Mouse (Mus musculus): Measurements from ENCODE around the gene Taar1.

Gene Taar1

GRCm38 (mm10) chr10:23920056-23920455, at the start of gene Taar1:
Gene Taar1, plus strand, starts transcription at chr10:23920356.
- DNase-seq, result no peak

- DNase-seq, result peak; percentile 5 to 15
Observed at GRCm38 (mm10) chr10:23880695-23881094, 39.5 kb upstream of the Taar1 start.

GRCm38 (mm10) chr10:23884910-23885309, 35.2 kb upstream of the Taar1 start:
- DNase-seq, result no peak

- no peak for DNase-seq
Observed at GRCm38 (mm10) chr10:23886060-23886459, 34.1 kb upstream of the Taar1 start.

GRCm38 (mm10) chr10:23892987-23893386, 27.2 kb upstream of the Taar1 start:
- no peak for DNase-seq

- DNase-seq, result no peak
Observed at GRCm38 (mm10) chr10:23894601-23895349, 25.4 kb upstream of the Taar1 start, which contains the start of gene Vnn1. Gene Vnn1, plus strand, starts transcription at chr10:23894688.

GRCm38 (mm10) chr10:23895376-23895775, 24.8 kb upstream of the Taar1 start:
- DNase-seq, result no peak

- no peak for DNase-seq
Observed at GRCm38 (mm10) chr10:23901119-23901518, 19.0 kb upstream of the Taar1 start.

- no peak for DNase-seq
Observed at GRCm38 (mm10) chr10:23905661-23906060, 14.5 kb upstream of the Taar1 start.

GRCm38 (mm10) chr10:23922468-23922867, 2.3 kb downstream of the Taar1 start:
- DNase-seq, result no peak

GRCm38 (mm10) chr10:23923941-23924340, 3.8 kb downstream of the Taar1 start:
- DNase-seq, result no peak

GRCm38 (mm10) chr10:23937613-23938012, 17.5 kb downstream of the Taar1 start:
- DNase-seq, result no peak

- no peak for DNase-seq
Observed at GRCm38 (mm10) chr10:23938312-23938711, 18.2 kb downstream of the Taar1 start, which contains the start of gene Taar2. Gene Taar2, plus strand, starts transcription at chr10:23938572.

GRCm38 (mm10) chr10:23942465-23942864, 22.3 kb downstream of the Taar1 start:
- DNase-seq, result peak; percentile 17 to 28

GRCm38 (mm10) chr10:23948026-23948425, 27.9 kb downstream of the Taar1 start:
- no peak for DNase-seq

- no peak for DNase-seq
Observed at GRCm38 (mm10) chr10:23949508-23950005, 29.4 kb downstream of the Taar1 start, which contains the start of gene Taar3. Gene Taar3, plus strand, starts transcription at chr10:23949558.

- no peak for DNase-seq
Observed at GRCm38 (mm10) chr10:23951714-23952113, 31.6 kb downstream of the Taar1 start.

GRCm38 (mm10) chr10:23959071-23959470, 38.9 kb downstream of the Taar1 start:
- no peak for DNase-seq

- no peak for DNase-seq
Observed at GRCm38 (mm10) chr10:23960444-23960915, 40.3 kb downstream of the Taar1 start, which contains the start of gene Taar4. Gene Taar4, plus strand, starts transcription at chr10:23960494.

GRCm38 (mm10) chr10:23963444-23963843, 43.3 kb downstream of the Taar1 start:
- no peak for DNase-seq

- DNase-seq, result no peak
Observed at GRCm38 (mm10) chr10:23964921-23965610, 44.9 kb downstream of the Taar1 start.

- DNase-seq, result no peak
Observed at GRCm38 (mm10) chr10:23970656-23971165, 50.6 kb downstream of the Taar1 start, which contains the start of gene Taar5. Gene Taar5, plus strand, starts transcription at chr10:23970706.

Measured in thymus, postnatal 36 days (tissue).